Mouse (Mus musculus) CH12.LX (cell line): ENCODE data around the gene Zmym1. TPM values are rescaled to one million over a fixed set of nuclear protein-coding genes. Genes with fewer than 3 reads are reported as not detected.
A peak's percentile ranks its signal among the peaks of the same experiment; 100 is the strongest.

Experiments
- DNase-seq: peaks from one replicate; pipeline ENCODE4 v3.0.0-alpha.2; 2013; ENCODE audit errors: extremely low read depth
- H3K27ac ChIP-seq: 2 replicates; pipeline ENCODE4 v1.5.1; 2012; ENCODE audit warnings: low read depth, mild to moderate bottlenecking, control low read depth, moderate library complexity; ENCODE audit not compliant: insufficient read depth
- H3K27me3 ChIP-seq: replicated peaks from 2 replicates; pipeline ENCODE3; 2012; ENCODE audit warnings: inconsistent platforms
- H3K36me3 ChIP-seq, 2 experiments: replicated peaks in 1 of 2; 2 replicates each; pipeline versions ENCODE3 to v1.6.1; 2012; ENCODE audit warnings: inconsistent platforms in 1 of 2, low read length in 1 of 2, mild to moderate bottlenecking in 1 of 2, mixed read lengths in 1 of 2, moderate library complexity in 1 of 2; ENCODE audit not compliant: control insufficient read depth in 1 of 2, insufficient read depth in 1 of 2
- H3K4me1 ChIP-seq, 2 experiments: 2 replicates each; pipeline ENCODE4 v1.6.1; 2012; ENCODE audit warnings: inconsistent platforms in 1 of 2, moderate library complexity in 1 of 2; ENCODE audit not compliant: insufficient read depth in 2 of 2, control insufficient read depth in 1 of 2
- H3K4me2 ChIP-seq: 2 replicates; pipeline ENCODE4 v1.6.1; 2012; ENCODE audit warnings: low read depth, mild to moderate bottlenecking, control low read depth; ENCODE audit not compliant: poor library complexity, insufficient read depth, severe bottlenecking
- H3K4me3 ChIP-seq, 3 experiments: fragments of 150-350 bp in 1 of 3; sonication (generic) in 1 of 3; replicated peaks in 1 of 3; 2 replicates each; pipeline versions ENCODE3 to v1.5.1; 2011 to 2012; ENCODE audit warnings: low read depth in 2 of 3, low read length in 2 of 3, mild to moderate bottlenecking in 2 of 3, moderate library complexity in 2 of 3, control low read depth in 1 of 3, improper control_type of control experiment in 1 of 3, inconsistent platforms in 1 of 3, mixed read lengths in 1 of 3; ENCODE audit not compliant: poor library complexity in 1 of 3
- H3K79me2 ChIP-seq: replicated peaks from 2 replicates; pipeline ENCODE4 v1.6.1; 2012; ENCODE audit warnings: mild to moderate bottlenecking, moderate library complexity; ENCODE audit not compliant: control insufficient read depth, poor library complexity, insufficient read depth, severe bottlenecking; ENCODE audit errors: extremely low read depth
- H3K9ac ChIP-seq: 2 replicates; pipeline ENCODE4 v1.6.1; 2012; ENCODE audit warnings: low read depth, mild to moderate bottlenecking, control low read depth, moderate library complexity; ENCODE audit not compliant: insufficient read depth
- H3K9me3 ChIP-seq: replicated peaks from 2 replicates; pipeline ENCODE3; 2012; ENCODE audit warnings: low read length, inconsistent platforms, mixed read lengths
- BHLHE40 ChIP-seq: IDR thresholded peaks from 2 replicates; pipeline ENCODE4 v1.6.1; 2011; ENCODE audit warnings: mild to moderate bottlenecking, low read depth, low read length, improper control_type of control experiment
- CTCF ChIP-seq, 2 experiments: IDR thresholded peaks in 1 of 2; conservative IDR thresholded peaks in 1 of 2; 2 replicates each; pipeline ENCODE4 v1.5.1; 2011 to 2012; ENCODE audit warnings: low read depth in 2 of 2, low read length in 2 of 2, improper control_type of control experiment in 1 of 2, inconsistent platforms in 1 of 2, mild to moderate bottlenecking in 1 of 2, moderate library complexity in 1 of 2
- ETS1 ChIP-seq: conservative IDR thresholded peaks from 2 replicates; pipeline ENCODE4 v1.6.1; 2012; ENCODE audit warnings: low read depth, mild to moderate bottlenecking, inconsistent platforms, low read length, improper control_type of control experiment, moderate library complexity
- IRF4 ChIP-seq: IDR thresholded peaks from 2 replicates; pipeline ENCODE4 v1.6.1; 2014; ENCODE audit warnings: low read depth, mild to moderate bottlenecking, inconsistent platforms, low read length, improper control_type of control experiment
- JUND ChIP-seq: conservative IDR thresholded peaks from 2 replicates; pipeline ENCODE4 v1.6.1; 2011; ENCODE audit warnings: low read depth, low read length, improper control_type of control experiment
- MEF2A ChIP-seq: IDR thresholded peaks from 2 replicates; pipeline ENCODE4 v1.6.1; 2014; ENCODE audit warnings: low read depth, mild to moderate bottlenecking, inconsistent platforms, low read length, improper control_type of control experiment, borderline replicate concordance
- MYC ChIP-seq: IDR thresholded peaks from 2 replicates; pipeline ENCODE4 v1.6.1; 2011; ENCODE audit warnings: low read depth, mild to moderate bottlenecking, improper control_type of control experiment, low read length
- PAX5 ChIP-seq: IDR thresholded peaks from 2 replicates; pipeline ENCODE4 v1.6.1; 2012; ENCODE audit warnings: low read length, inconsistent platforms, mixed read lengths
- POLR2A ChIP-seq: IDR thresholded peaks from 2 replicates; pipeline ENCODE4 v1.6.1; 2011; ENCODE audit warnings: low read depth, mild to moderate bottlenecking, improper control_type of control experiment, low read length
- POLR2AphosphoS2 ChIP-seq: IDR thresholded peaks from 2 replicates; pipeline ENCODE4 v1.6.1; 2011; ENCODE audit warnings: low read depth, low read length, improper control_type of control experiment
- RAD21 ChIP-seq: IDR thresholded peaks from 2 replicates; pipeline ENCODE4 v1.6.1; 2011; ENCODE audit warnings: low read depth, mild to moderate bottlenecking, low read length, improper control_type of control experiment, moderate library complexity
- SIN3A ChIP-seq: IDR thresholded peaks from 2 replicates; pipeline ENCODE4 v1.6.1; 2012; ENCODE audit warnings: low read length, improper control_type of control experiment, inconsistent platforms
- SMC3 ChIP-seq: IDR thresholded peaks from 2 replicates; pipeline ENCODE4 v1.6.1; 2011; ENCODE audit warnings: low read depth, low read length, improper control_type of control experiment
- ZKSCAN1 ChIP-seq: IDR thresholded peaks from 2 replicates; pipeline ENCODE4 v1.6.1; 2012; ENCODE audit warnings: low read depth, inconsistent platforms, low read length, improper control_type of control experiment, borderline replicate concordance
- ZMIZ1 ChIP-seq: IDR thresholded peaks from 2 replicates; pipeline ENCODE4 v1.6.1; 2012; ENCODE audit warnings: low read depth, mild to moderate bottlenecking, inconsistent platforms, low read length, improper control_type of control experiment
- dilution Hi-C: fragments of 300-500 bp; cut with MboI; formaldehyde crosslinking; loops from 2 replicates; pipeline ENCODE4 v1.14.3; 2020; ENCODE audit warnings: low sequenced_read_pairs; ENCODE audit not compliant: extremely low pct_unique_long_range_greater_than_20kb, extremely low pct_ligation_motif_present
- in situ Hi-C: fragments of 300-500 bp; cut with MboI; formaldehyde crosslinking; loops from 3 replicates; pipeline ENCODE4 v1.14.3; 2019; ENCODE audit warnings: low sequenced_read_pairs, low pct_ligation_motif_present, low pct_unique_long_range_greater_than_20kb, mixed read lengths
- polyA plus RNA-seq: library from polyadenylated mRNA; unstranded; fragments of >175 nt; gene quantifications from 2 replicates; pipeline ENCODE4 v1.2.1, GENCODE M21; 2012; ENCODE audit warnings: low read depth; ENCODE audit not compliant: insufficient read length
- total RNA-seq, 2 experiments: library from RNA; depleted of rRNA; stranded (reverse); fragments of 300-350 nt in 1 of 2; fragments of >200 nt in 1 of 2; gene quantifications; 2 replicates each; pipeline ENCODE4 v1.2.3; 2012 to 2014

Zmym1 gene
- total and polyA plus RNA-seq, 3 experiments = 9.5 to 25.0 (median 20.4) TPM

DNA sequence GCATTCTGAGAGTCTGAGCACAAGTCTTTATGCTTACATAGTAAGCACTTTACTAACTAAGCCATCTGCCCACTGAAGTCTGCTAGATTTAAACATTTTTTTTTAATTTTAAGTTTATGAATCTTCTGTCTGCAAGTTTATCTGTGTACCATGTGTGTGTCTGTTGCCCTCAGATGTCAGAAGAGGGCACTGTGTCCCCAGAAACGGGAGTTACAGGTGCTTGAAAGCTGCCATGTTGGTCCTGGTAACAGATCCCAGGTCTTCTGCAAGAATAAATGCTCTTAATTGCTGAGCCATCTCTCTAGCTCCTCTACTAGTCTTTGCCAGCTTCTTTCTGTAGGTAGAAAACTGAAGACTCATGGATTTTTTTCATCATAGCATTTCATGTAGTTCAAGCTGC is 14.0 kb upstream of the Zmym1 start:
- no peaks in the 10 kb centered on the region for H3K79me2 ChIP-seq
- no peaks in the 10 kb centered on the region for H3K27me3 ChIP-seq
- H3K4me1 ChIP-seq = peaks cover 0 to 21% of the 10 kb centered on the region in 2 experiments; a peak in 2 of 4 replicates
- H3K36me3 ChIP-seq = no peaks in the 10 kb centered on the region
- no peak for TF ChIP-seq POLR2A
- peak; percentile 52 for TF ChIP-seq RAD21
- TF ChIP-seq ZMIZ1 = no peak
- peak; percentile 19; the same call in 1 of the 2 replicates for TF ChIP-seq SMC3
- TF ChIP-seq CTCF (conservative IDR thresholded peaks at IDR 0.05 in 1 of 2, IDR thresholded peaks at IDR 0.05 in 1 of 2; ENCODE audit: low read depth in 2 of 2, low read length in 2 of 2) = peak in 1 of 2 experiments; percentile 56; a peak in 2 of 4 replicates
- TF ChIP-seq ZKSCAN1 = no peak
- no peak overlapping the region for H3K9ac ChIP-seq
- in situ Hi-C loops = loop anchor here (10.0 kb wide), 1 partner anchor 170 kb away; the partner anchor contains the start of gene Smim12
- no peak for DNase-seq
- dilution Hi-C loops = no loop called here
- no peak overlapping the region for H3K4me2 ChIP-seq
- H3K4me3 ChIP-seq = no peak overlapping the region
- no peak overlapping the region for H3K27ac ChIP-seq
- no peaks in the 10 kb centered on the region for H3K9me3 ChIP-seq

DNA sequence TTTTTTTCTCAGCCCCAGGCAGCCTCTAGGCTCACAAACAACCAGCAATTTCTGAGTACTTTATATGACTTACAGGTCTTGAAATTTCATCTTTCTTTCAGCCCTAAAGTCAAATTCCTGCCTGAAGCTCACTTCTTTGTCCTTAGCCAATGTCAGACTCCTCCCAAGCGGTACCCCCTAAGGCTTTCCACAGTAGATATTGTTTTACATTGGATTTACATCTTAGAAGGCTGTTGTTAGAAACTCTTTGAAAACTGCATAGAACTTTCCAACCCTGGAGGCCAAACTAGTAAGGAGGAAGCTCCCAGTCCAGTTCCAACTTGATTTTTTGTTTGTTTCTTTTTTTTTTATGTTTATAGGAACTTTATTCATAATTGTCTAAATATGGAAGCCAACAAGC is 3.1 kb upstream of the Zmym1 start:
- dilution Hi-C loops = no loop called here
- no peaks in the 10 kb centered on the region for H3K27me3 ChIP-seq
- in situ Hi-C loops = no loop called here
- H3K9me3 ChIP-seq = no peaks in the 10 kb centered on the region
- no peak overlapping the region for H3K27ac ChIP-seq
- no peak overlapping the region for H3K9ac ChIP-seq
- TF ChIP-seq POLR2AphosphoS2 = no peak
- no peak for TF ChIP-seq SIN3A
- TF ChIP-seq SMC3 = no peak
- no peak for TF ChIP-seq IRF4
- no peak for TF ChIP-seq MEF2A
- no peak for TF ChIP-seq JUND
- TF ChIP-seq BHLHE40 = no peak
- TF ChIP-seq MYC = no peak
- no peak for TF ChIP-seq ETS1
- no peak for TF ChIP-seq ZMIZ1
- TF ChIP-seq, all 38 proteins: peak for 0
- H3K4me1 ChIP-seq = peaks cover 0 to 14% of the 10 kb centered on the region in 2 experiments; a peak in 2 of 4 replicates
- H3K4me3 ChIP-seq = no peak overlapping the region
- H3K36me3 ChIP-seq = peaks cover 0 to 6% of the 10 kb centered on the region in 2 experiments
- H3K79me2 ChIP-seq = peaks cover 18% of the 10 kb centered on the region
- no peak overlapping the region for H3K4me2 ChIP-seq
- DNase-seq = no peak

DNA sequence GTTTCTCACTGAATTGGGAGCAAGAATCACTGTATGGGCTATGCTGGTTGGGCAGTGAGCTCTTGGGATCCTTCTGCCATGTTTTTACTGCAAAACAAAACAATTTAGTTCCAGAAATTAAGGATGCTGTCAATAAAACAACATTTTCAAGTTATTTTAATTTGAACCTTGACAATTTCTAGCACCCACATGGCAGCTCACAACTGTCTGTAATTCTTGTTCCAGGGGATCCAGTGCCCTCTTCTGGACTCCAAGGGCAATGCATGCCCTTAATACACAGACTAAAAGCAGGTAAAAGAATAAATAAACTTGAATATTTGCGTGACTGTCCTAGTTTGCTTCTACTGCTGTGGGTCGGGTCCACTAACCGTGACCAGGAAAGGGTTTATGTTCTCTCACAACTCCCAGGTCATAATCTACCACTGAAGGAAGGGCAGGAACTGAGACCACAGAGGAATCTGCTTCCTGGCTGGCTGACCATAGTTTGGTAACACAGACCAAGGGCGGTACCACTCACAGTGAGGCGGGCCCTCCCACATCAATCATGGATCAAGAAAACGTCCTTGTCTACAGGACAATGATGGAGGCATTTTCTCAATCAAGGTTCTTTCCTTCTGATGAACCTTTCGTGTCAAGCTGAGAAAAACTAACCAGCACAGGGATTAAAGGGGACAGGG is 6.3 kb downstream of the Zmym1 start:
- H3K9ac ChIP-seq = no peak overlapping the region
- no peak for DNase-seq
- no peaks in the 10 kb centered on the region for H3K27me3 ChIP-seq
- no peak overlapping the region for H3K4me2 ChIP-seq
- H3K79me2 ChIP-seq = peaks cover 27% of the 10 kb centered on the region
- H3K4me1 ChIP-seq = peaks cover 0 to 17% of the 10 kb centered on the region in 2 experiments; a peak in 2 of 4 replicates
- in situ Hi-C loops = no loop called here
- peaks cover 27 to 79% of the 10 kb centered on the region in 2 experiments for H3K36me3 ChIP-seq
- dilution Hi-C loops = no loop called here
- no peaks in the 10 kb centered on the region for H3K9me3 ChIP-seq
- TF ChIP-seq CTCF (conservative IDR thresholded peaks at IDR 0.05 in 1 of 2, IDR thresholded peaks at IDR 0.05 in 1 of 2; ENCODE audit: low read depth in 2 of 2, low read length in 2 of 2) = peak; percentile 46; a peak in 3 of 4 replicates
- no peak for TF ChIP-seq PAX5
- TF ChIP-seq MYC = peak; percentile 37; the same call in 1 of the 2 replicates
- H3K4me3 ChIP-seq = no peak overlapping the region
- H3K27ac ChIP-seq = no peak overlapping the region
